Mouse (Mus musculus): ENCODE measurements around the gene C2cd4a.

Gene C2cd4a

GRCm38 (mm10) chr9:67792405-67792804 is 39.7 kb downstream of the C2cd4a start:
- DNase-seq (ENCODE audit: low read depth, low spot score) = no peak

GRCm38 (mm10) chr9:67787671-67788070 is 44.5 kb downstream of the C2cd4a start:
- no peak for DNase-seq (ENCODE audit: low read depth, low spot score)

- DNase-seq (ENCODE audit: low read depth, low spot score) = no peak
Observed at GRCm38 (mm10) chr9:67786311-67786710, 45.8 kb downstream of the C2cd4a start.

GRCm38 (mm10) chr9:67783925-67784324 is 48.2 kb downstream of the C2cd4a start:
- DNase-seq (ENCODE audit: low read depth, low spot score) = no peak

GRCm38 (mm10) chr9:67783464-67783863 is 48.7 kb downstream of the C2cd4a start:
- DNase-seq (ENCODE audit: low read depth, low spot score) = no peak

- no peak for DNase-seq (ENCODE audit: low read depth, low spot score)
Observed at GRCm38 (mm10) chr9:67782786-67783185, 49.3 kb downstream of the C2cd4a start.

Data from forelimb bud, embryonic 11.5 days (tissue).